Mouse (Mus musculus) frontal cortex, postnatal 10 days (tissue): ENCODE measurements around the gene Cyth1.
A peak's percentile ranks its signal among the peaks of the same experiment; 100 is the strongest.

Experiments used
- DNase-seq, 2 experiments: peaks; one replicate each; pipeline ENCODE4 v3.0.0; 2022; ENCODE audit warnings: low spot score in 2 of 2, mixed read lengths in 1 of 2

Cyth1 gene

GRCm38 (mm10) chr11:118254159-118254951, 6.0 kb upstream of the Cyth1 start:
- peak; percentile 56 to 59 for DNase-seq

GRCm38 (mm10) chr11:118253447-118254158, 5.2 kb upstream of the Cyth1 start:
- no peak for DNase-seq

- peak in 1 of 2 experiments; percentile 31 for DNase-seq
Measured at GRCm38 (mm10) chr11:118249012-118249383, 606 bp upstream of the Cyth1 start.

GRCm38 (mm10) chr11:118247359-118248095, 865 bp downstream of the Cyth1 start:
- peak in 1 of 2 experiments; percentile 42 for DNase-seq

GRCm38 (mm10) chr11:118246724-118247123, 1.7 kb downstream of the Cyth1 start:
- no peak for DNase-seq

- DNase-seq, result no peak
Measured at GRCm38 (mm10) chr11:118245130-118245529, 3.3 kb downstream of the Cyth1 start.

GRCm38 (mm10) chr11:118243627-118244261, 4.6 kb downstream of the Cyth1 start:
- no peak for DNase-seq

- DNase-seq, result no peak
Measured at GRCm38 (mm10) chr11:118242506-118242905, 5.9 kb downstream of the Cyth1 start.

GRCm38 (mm10) chr11:118240388-118240787, 8.0 kb downstream of the Cyth1 start:
- DNase-seq, result no peak

- DNase-seq, result no peak
Measured at GRCm38 (mm10) chr11:118239281-118240198, 8.9 kb downstream of the Cyth1 start.

GRCm38 (mm10) chr11:118236520-118237190, 11.7 kb downstream of the Cyth1 start:
- DNase-seq, result no peak

GRCm38 (mm10) chr11:118234929-118235328, 13.5 kb downstream of the Cyth1 start:
- DNase-seq, result no peak

GRCm38 (mm10) chr11:118234500-118234899, 13.9 kb downstream of the Cyth1 start:
- no peak for DNase-seq

- DNase-seq, result no peak
Measured at GRCm38 (mm10) chr11:118233924-118234323, 14.5 kb downstream of the Cyth1 start.

- no peak for DNase-seq
Measured at GRCm38 (mm10) chr11:118232314-118232831, 16.0 kb downstream of the Cyth1 start.

- no peak for DNase-seq
Measured at GRCm38 (mm10) chr11:118229941-118230340, 18.5 kb downstream of the Cyth1 start.

GRCm38 (mm10) chr11:118227650-118228049, 20.7 kb downstream of the Cyth1 start:
- no peak for DNase-seq

GRCm38 (mm10) chr11:118226850-118227249, 21.5 kb downstream of the Cyth1 start:
- DNase-seq, result no peak

GRCm38 (mm10) chr11:118225862-118226261, 22.5 kb downstream of the Cyth1 start:
- DNase-seq, result no peak
